Mouse (Mus musculus) kidney, adult 9 months (tissue): Measurements from ENCODE around the gene Tenm2.
A peak's percentile ranks its signal among the peaks of the same experiment; 100 is the strongest.

Experiments
- DNase-seq: peaks from one replicate; pipeline ENCODE4 v3.0.0; 2022

Gene Tenm2

DNA sequence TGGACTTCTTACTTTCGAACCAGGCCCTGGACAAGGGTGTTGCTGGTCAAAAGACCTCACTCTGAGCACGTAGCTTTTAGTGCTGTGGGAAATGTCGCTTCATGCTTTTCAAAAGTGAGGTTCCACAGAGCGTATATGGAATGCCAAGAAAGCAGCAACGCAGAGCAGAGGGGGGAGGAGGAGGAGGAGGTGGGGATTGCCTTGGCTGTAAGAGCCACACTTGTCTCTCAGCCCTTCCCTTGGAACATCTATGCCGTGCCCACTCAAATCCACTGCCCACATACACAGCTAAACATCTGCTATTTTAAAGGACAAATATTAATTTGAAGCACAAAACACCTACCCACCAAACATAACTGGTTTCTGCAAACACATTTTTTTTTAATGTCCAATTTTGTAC, 544.9 kb downstream of the Tenm2 start:
- no peak for DNase-seq

DNA sequence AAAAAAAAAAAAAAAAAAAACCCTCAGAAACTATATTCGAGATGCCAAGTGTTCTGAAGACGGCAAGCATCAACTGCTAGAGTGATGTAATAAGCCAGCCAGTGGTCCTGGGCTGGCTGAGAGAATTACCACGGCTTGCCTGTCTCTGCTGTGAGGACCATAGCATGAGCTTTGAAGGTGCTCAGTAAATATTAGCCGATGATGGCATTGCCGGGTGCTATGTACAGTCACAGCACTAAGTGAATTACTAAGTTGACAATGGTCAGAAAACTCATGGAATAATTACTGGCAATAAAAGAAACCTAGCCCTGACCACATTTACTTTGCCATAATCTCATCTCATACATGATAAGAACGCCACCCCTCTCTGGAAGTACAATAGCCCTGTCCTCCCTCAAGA, 549.5 kb downstream of the Tenm2 start:
- no peak for DNase-seq

DNA sequence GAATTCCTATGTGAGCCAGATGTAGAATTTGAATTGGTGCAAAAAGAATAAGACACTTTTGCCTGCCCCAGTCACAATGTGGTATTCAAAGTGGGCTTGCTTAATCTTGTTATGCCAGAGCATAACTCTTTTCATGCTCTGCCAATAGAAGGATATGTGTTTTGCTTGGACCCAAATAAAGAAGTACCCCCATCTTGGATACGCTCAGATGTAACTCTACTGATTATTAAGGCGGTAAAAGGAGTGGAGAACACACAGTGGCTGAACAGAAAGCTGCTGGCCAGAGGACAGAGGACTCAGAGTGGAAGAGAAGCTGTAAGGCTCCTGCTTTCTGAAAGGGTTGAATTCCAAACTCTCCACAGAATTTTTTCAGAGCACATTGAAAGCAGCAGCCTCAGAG, 556.4 kb downstream of the Tenm2 start:
- no peak for DNase-seq

DNA sequence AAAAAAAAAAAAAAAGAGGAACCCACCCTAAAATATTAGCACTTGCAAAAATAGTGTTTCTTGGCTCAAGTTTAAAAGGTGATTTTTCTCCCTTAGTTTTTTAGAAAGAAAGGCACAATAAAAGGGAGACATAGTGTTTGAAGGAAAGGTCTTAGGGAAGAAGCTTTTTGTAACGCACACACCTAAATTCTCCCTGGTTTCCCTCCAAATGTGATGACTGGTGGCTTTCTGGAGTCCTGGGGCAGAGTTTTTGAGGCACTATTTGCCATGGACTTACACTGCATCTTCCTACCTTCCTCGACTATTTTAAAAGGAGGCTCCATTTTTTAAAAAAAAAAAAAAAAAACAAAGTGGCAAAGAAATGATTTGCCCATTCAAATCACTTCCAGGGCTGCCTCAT, 557.2 kb downstream of the Tenm2 start:
- DNase-seq, result no peak

DNA sequence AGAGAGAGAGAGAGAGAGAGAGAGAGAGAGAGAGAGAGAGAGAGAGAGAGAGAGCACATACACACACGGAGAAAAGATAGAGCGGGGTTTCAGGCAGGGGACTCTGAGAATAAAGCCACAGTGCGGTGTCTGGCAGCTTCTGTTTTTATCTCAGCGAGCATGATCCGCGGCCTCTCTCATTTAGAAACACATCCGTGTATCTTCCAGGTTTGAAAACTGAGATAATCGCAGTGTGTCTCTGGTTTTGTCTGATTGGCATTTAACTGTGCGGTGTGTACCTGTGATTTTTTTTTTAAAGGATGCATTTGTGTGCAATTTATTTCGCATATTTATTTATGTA, 557.7 kb downstream of the Tenm2 start:
- DNase-seq, result no peak

DNA sequence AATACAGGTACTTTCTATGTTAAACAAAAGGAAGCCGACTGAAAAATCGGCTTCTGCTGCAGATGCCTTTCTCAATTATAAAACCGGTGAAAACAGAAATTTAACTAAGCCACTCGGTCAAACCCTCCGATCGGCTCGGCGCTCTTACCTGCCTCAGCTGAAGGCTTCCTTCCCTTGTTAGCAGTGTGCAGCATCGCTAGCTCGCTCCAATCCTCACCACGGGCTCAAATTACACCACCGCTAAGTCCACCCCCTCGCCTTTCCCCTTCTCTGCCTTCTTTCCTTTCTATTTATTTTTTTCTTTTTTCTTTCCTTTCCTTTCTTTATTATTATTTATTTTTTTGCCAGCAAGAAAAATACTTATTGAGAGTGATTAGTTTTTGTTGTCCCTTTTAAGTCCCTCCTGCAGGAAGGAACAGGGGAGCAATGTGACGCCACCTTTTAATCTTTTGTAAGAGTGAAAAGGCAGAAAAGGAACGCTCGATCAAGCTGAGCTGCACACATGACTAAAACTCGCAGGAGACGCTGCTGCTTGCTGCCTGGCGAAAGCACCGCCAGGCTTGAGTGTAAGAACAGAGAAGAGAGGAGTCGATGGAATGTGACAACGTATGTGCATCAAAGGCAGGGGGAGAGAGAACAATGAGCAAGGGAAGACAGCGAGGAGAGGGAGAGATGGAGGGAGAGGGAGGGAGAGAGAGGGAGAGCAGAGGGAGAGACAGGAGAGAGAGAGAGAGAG, 558.3 kb downstream of the Tenm2 start:
- peak; percentile 14 for DNase-seq

DNA sequence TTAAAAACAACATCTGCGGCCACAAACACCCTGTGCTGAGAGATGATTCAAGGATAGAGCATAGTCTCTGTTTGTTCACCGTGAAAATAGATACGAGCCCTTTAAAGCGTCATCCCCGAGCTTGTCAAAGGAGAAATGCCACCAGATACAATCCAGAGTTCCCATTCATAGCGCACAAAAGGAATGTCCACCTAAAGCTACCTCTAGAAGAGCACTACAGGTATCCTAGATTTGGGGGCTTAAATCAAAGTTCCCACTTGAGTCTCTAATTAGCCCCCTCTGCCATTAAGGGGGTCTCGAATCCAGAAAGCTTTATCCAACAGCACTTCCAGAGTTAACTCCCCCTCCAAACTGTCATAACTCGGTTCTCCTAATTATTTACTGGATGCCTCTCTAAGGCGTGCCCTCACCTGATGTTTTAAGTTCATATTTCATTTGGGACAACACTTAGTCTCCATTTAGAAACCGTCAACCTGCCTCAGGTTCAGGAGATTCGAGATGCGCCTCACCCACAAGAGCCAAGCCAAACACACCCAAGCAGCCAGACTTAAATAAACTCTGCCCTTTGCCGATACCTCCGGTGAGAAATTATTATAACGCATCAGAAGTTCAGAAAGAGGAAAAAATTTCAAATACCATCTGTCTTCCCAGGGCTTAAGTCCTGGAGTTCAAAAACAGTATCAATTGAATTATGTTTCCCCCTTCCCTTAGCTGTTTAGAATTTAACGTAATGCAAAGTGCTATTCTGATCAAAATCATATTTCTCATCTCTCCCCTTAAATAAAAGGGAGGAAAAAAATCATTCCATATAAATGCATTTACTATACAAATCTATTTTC, 559.1 kb downstream of the Tenm2 start:
- no peak for DNase-seq

DNA sequence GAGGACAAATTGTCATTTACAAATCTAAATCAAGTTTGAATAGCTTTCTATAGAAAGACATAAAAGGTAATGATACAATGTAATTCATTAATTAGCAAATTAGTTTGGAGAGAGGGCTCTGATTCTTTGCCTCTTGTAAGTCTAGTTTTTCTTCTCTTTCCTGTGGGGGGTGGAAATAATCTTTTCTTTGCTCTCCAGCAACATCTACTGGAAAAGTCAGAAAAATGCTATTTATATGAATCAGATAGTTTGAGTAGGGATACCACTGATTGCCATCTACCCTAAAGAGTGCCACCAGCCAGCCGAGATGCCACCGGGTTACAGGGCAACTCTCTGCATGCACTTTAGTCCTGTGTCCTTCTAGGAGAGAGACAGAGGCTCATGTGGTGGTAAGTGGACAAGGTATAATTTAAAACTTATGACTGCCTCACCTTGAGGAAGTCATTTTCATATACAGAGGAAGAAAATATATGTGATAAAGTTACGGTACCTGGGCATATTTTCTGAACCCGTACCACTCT, 560.8 kb downstream of the Tenm2 start:
- no peak for DNase-seq

DNA sequence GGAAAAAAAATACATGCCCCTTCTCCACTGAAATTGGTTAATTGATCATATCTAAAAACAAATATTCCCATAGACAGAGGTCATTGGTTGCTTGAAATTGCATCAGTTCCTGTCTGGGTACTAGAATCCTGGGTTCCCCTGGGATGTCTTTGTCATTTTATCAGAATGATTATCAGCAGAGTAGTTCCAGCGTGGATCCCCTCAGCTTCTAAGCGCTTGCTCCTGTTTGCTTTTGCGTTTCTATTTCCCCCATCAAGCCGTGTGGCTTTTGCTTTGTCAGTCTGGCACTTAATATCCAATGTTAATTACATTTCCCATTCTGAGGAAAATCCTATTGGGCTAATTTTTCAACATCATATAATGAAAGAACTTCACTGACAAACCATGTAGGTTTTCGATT, 561.6 kb downstream of the Tenm2 start:
- no peak for DNase-seq

DNA sequence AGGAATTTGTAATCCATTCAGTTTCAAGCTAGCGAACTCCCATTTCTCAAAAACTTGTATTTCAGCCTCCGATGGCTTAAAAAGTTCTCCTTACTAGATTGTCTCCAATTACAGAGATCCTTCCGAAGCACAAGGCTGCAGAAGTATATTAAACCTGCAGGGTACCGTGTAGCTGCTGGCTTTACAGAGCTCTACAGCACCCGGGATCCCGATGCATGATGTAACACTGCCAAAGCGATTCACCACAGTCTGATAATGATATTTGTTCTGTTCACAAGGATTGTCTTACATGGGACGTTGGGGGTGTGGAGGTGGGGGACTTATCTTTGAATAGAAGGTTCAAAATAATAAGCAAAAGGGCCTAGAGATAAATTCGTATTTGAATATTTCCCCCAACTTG, 564.6 kb downstream of the Tenm2 start:
- DNase-seq, result no peak

DNA sequence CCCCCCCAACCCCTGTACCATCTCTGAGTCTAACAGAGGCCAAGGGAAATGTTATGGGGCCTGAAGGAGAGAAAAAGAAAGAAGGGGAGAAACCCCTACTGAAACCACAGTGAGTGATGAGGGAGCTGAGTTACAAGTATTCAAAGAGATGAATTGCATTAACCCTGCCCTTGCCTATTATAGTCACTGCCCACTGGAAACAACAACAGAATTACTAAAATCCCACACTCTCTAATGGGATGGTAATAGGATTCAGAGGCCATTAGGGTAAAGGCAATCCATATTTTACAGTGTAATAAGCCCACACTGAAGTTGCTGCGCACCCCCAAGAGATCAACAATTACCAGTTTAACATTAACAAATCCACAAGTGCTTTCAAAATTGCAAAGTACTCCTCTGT, 571.7 kb downstream of the Tenm2 start:
- no peak for DNase-seq

DNA sequence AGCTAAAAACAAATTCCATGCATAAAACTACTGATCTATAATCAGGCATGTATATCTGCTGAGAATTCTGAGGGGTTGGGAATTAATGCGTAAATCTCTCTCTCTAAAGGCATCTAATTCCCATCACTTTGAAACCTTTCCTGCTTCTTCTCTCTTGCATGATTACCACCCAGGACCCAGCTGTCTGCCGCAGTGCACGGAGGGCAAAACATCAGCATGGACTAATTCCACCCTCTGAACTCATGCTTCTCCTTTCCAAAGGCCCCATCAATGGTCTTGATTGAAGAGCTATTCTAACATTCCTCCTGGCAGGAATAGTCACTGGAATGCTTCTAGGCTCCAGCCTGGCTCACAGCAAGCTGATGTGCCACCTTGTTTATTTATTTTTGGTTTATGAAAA, 572.2 kb downstream of the Tenm2 start:
- no peak for DNase-seq

DNA sequence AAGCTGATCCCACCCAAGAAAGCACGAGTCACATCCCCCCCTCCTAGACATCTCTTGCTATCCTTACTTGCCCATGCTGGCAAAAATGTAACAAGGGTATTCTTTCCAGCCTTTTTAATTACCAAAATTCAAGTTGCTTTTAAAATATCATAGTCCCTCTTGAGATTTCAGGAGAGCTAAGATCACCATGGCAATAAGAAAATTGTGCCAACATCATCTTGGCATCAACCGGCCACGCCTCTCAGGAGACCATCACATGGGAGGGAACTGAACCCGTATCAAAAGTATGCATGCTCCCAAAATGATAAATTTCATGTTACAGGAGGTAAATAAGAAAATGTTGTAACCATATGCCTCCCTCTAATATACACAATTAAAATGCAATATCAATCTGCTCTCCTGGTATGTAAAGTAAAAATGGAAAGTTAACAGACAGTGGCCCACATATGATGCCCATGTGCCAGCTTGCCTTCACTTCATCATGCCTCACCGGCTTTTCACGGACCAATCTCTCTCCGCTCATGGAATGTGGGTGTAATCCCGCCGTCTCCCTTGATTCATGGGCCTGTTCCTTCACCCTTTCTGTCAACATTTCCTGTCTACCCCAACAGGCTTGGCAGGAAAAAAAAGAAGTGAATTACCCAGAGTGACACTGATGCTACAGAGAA, 582.0 kb downstream of the Tenm2 start:
- no peak for DNase-seq

DNA sequence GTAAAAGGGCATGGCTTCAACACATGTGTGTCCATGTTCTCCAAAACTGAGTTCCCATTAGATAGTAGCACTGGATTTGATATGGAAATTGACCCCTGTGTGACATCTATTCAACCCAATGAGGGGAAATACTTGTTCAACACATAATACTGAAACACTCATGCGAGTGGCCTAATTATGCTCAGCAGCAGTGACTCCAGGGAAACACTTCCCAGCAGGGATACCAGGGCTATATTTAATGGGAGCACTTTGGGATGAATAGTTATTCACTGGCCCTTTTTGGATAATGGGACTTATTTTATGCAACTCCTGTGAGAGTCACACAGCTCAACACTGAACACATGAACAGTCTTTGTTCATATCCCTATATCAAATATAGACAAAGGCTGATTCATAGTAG, 588.6 kb downstream of the Tenm2 start:
- no peak for DNase-seq

DNA sequence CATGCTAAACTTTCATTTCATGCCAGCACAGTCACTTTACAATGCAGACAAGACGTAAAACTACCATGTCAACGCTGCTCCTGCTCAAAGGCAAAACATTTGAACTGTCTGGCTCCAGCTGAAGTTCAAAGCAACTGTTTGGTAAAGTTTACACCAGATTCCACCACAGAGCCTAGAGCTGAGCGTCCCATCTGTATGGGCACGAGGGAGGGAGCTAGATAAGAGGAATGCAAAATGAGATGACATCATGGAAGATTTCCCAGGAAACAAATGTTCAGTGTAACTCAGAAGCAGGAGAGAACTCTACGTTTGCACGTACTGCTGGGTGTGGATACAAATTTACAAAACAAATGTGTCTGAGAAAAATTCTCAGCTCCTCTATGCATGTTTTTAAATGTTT, 600.7 kb downstream of the Tenm2 start:
- DNase-seq, result no peak

DNA sequence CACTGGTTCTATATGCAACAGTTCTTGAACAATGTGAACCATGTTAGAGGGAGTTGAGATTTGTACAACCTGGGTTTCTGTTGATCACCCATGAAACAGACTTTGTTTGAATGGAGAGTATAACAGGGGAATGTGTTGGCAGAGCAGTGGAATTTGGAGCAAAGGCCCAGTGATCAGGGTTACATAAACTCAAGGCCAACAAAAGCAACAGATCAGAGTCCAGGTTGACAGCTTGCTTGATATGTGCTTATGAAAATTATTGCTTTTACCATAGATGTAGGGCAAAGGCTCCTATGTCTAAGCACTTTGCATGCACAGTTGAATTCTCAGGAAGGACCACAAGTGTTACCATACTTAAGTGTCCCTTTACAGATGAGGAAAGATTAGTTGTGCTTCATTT, 603.6 kb downstream of the Tenm2 start:
- peak; percentile 28 for DNase-seq

DNA sequence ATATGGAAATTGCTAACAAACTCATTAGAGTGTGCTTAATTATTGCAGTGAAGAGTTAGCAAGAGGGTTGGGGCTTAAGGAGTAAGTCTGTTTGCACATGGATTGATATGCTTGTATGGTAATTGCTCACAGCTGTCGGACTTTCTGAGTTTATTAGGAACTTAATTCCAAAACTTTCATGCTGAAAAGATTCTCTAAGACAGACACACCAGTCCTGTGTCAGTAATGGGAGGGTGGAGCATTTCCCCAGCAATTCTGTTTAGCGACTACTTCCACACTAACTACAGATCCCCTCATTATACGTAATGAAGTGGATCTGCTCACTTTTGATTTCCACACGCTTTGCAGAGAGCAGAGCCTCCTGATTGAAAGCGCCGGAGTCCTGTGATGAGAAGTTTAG, 622.0 kb downstream of the Tenm2 start:
- DNase-seq, result no peak

DNA sequence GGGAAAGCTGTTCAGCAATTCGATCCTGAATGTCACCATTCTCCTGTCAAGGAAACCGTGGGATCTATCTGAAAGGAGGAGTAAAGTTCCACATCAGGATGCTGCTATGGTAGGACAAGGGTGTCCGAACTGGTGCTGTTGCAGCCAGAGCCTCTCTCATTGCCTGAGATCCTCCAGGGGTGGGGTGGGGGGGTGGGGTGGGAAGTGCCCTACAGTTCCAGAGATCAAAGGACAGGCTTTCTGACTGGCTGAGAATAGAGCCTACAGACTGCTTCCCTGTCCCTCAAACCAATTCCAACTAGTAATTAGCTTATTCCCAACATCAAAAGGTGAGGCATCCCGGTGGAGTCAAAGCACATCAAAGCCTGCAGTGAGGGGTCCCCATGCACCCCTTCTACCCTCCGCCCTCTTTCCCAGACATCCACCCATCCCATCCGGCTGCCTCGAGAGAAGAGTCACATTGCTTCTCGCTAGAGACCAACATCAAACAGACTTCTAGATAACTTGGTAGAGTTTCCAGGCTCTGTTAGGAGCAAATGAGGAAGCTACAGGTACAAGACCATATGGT, 630.9 kb downstream of the Tenm2 start:
- no peak for DNase-seq

DNA sequence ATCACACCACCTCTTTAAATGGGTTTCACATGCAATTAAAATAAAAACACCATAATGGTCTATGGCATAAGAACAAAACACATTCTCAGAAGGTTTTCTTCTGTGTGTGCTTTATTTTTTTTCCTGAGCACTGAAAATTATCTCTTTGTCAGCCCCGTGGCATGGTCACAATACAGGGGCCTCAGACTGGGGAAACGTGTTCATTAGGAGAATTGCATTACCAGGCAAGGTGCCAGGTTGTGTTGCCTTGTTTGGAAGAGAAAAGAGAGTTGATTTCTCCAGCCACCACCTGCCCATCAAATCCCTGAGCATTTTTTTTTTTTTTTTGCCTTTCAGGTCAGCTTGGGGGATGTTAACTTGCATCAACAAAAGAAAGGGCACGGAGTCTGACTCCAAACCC, 631.5 kb downstream of the Tenm2 start:
- DNase-seq, result no peak

DNA sequence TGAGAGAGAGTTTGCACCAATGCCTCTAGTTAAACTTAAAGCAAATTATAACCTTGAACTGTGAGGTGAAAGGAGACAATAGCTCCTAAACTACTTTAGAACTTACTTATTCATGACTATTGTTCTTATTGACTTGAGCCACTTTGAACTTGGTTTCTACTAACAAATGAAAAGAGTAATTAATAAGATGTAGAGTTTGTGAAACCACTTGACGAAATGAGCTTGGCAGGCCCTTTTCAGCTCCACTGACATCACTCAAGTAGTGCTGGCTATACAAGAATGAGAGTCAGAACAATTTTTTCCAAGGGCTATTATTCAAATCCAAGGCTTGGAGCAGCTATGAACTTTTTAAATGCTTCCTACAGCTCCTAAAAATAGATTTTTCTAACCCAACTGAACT, 643.3 kb downstream of the Tenm2 start:
- DNase-seq, result no peak

DNA sequence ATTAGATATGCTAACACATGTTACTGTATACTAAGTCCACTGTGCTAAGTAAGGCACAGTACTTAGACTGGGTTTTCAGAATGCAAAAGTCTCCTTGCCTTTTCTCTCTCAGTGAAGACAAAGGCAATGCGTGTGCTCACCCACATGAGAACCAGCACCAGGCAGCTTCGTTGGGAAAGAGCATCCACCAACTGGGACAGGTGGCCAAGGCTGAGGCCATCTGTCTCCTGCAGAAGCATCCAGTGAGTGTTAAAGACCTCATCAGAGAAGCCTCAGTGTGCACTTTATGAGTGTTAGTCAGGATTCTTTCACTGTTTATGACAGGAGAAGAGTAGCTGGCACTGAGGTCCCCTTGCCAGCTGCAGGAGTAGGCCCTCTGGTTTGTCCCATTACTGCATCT, 669.6 kb downstream of the Tenm2 start:
- DNase-seq, result no peak

DNA sequence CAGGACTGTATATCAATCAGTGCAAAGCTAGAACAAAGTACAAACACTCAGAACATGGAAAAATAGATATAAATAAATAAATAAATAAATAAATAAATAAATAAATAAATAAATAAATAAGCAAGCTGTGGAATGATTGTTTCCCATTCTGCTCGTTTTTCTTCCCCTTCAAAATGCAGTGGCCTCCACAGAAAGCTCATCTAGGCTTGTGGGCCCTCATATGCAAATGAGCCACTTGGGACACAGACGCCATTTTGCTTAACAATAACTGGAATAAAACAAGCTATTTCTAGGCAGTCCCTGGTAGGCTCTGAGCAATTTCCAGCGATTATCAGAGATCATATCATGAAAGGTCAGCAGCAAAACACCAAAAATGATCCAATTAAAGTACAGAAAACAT, 672.9 kb downstream of the Tenm2 start:
- no peak for DNase-seq

DNA sequence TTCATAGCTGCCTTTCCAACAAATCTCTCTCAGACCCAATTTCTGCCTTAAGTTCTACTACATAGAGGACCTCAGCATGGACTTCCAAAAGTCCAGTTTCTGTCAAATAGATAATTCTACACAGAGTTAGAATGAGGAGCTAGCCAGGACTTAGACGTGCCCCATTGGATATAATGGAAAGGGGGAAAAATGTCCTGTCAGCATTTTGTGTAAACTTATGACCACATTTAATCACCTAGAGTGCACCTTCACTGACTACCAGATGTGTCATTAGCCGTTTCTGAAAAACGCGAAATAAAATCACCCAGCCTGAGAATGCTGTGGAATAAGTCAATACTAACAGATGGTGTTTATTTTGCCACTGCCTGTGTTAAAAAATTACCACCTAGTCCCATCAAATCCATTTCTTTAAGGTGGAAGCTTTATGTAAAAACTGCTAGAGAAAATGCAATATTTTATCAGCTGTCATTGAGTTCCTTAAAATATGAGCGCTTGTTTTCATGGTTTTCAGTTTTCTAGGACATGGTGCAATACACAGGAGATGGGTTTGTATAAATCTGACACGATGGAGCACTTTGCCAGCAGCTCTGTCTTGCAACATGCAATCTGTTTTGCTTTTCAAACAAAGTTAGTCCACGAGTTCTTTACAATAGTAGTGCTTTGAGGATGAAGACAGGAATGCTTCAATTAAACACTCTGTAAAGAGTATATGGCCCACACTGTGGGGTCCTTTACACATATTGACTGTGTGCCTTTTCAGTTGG, 674.8 kb downstream of the Tenm2 start:
- no peak for DNase-seq
